Mouse (Mus musculus): ENCODE results near the gene Taf3. TPM values are rescaled to one million over a fixed set of nuclear protein-coding genes. Genes with fewer than 3 reads are reported as not detected.

The Taf3 gene
- polyA plus RNA-seq, 1 experiment from 2014 or later = 15.9 TPM

GRCm38 (mm10) chr2:9888913-9889650, 159.3 kb downstream of the Taf3 start, which contains the start of gene 9230102O04Rik:
TSS of gene 9230102O04Rik (minus strand) at chr2:9889540.
- no peak for ATAC-seq (ENCODE audit: insufficient number of reproducible peaks, insufficient read depth, low FRiP score, low TSS enrichment, low read depth)
- peaks cover 4% of the 10 kb centered on the region; the same call in 1 of the 2 replicates for H3K9me3 ChIP-seq
- peaks cover 11% of the 10 kb centered on the region for H3K4me1 ChIP-seq (replicated peaks)
- no peak within 1 kb of the TSS for H3K9ac ChIP-seq (replicated peaks)
- under 1% methylated on average over 30 of the region's 30 CpGs for WGBS
- H3K27ac ChIP-seq = no peak within 1 kb of the TSS
- H3K27me3 ChIP-seq = peaks cover 95% of the 10 kb centered on the region
- H3K4me2 ChIP-seq = peak within 1 kb of the TSS; percentile 39
- H3K36me3 ChIP-seq = no peaks in the 10 kb centered on the region
- peak within 1 kb of the TSS; percentile 19 for H3K4me3 ChIP-seq (replicated peaks)

- Histone ChIP-seq H3K4me2 (no peak overlapping the region), H3K4me1 (replicated peaks) (peaks cover 26% of the 10 kb centered on the region), H3K36me3 (no peaks in the 10 kb centered on the region), H3K27me3 (peaks cover 95% of the 10 kb centered on the region), H3K4me3 (replicated peaks) (no peak overlapping the region), H3K27ac (no peak overlapping the region), H3K9ac (replicated peaks) (no peak overlapping the region), H3K9me3 (peaks cover 4% of the 10 kb centered on the region; the same call in 1 of the 2 replicates)
- 0% methylated on average over 7 of the region's 7 CpGs for WGBS
- no peak for ATAC-seq (ENCODE audit: insufficient number of reproducible peaks, insufficient read depth, low FRiP score, low TSS enrichment, low read depth)
These were observed 160.8 kb downstream of the Taf3 start for GRCm38 (mm10) chr2:9887636-9888035.

GRCm38 (mm10) chr2:9886921-9887610, 161.3 kb downstream of the Taf3 start:
- no peak overlapping the region for H3K4me3 ChIP-seq (replicated peaks)
- H3K36me3 ChIP-seq = no peaks in the 10 kb centered on the region
- no peak for ATAC-seq (ENCODE audit: insufficient number of reproducible peaks, insufficient read depth, low FRiP score, low TSS enrichment, low read depth)
- H3K9ac ChIP-seq (replicated peaks) = no peak overlapping the region
- H3K27ac ChIP-seq = no peak overlapping the region
- no peak overlapping the region for H3K4me2 ChIP-seq
- peaks cover 95% of the 10 kb centered on the region for H3K27me3 ChIP-seq
- peaks cover 32% of the 10 kb centered on the region for H3K4me1 ChIP-seq (replicated peaks)
- H3K9me3 ChIP-seq = peaks cover 4% of the 10 kb centered on the region; the same call in 1 of the 2 replicates
- 3% methylated on average over 7 of the region's 7 CpGs for WGBS

- Histone ChIP-seq H3K4me3 (replicated peaks) (no peak overlapping the region), H3K4me2 (no peak overlapping the region), H3K4me1 (replicated peaks) (peaks cover 42% of the 10 kb centered on the region), H3K27me3 (peaks cover 99% of the 10 kb centered on the region), H3K9ac (replicated peaks) (no peak overlapping the region), H3K9me3 (peaks cover 4% of the 10 kb centered on the region; the same call in 1 of the 2 replicates), H3K36me3 (no peaks in the 10 kb centered on the region), H3K27ac (no peak overlapping the region)
- ATAC-seq (ENCODE audit: insufficient number of reproducible peaks, insufficient read depth, low FRiP score, low TSS enrichment, low read depth) = no peak
- WGBS = 14% methylated on average over 3 of the region's 3 CpGs
These were observed 162.4 kb downstream of the Taf3 start for GRCm38 (mm10) chr2:9886031-9886430.

- ATAC-seq (ENCODE audit: insufficient number of reproducible peaks, insufficient read depth, low FRiP score, low TSS enrichment, low read depth) = no peak
- no peaks in the 10 kb centered on the region for H3K36me3 ChIP-seq
- WGBS = 2% methylated on average over 14 of the region's 14 CpGs
- no peak overlapping the region for H3K4me3 ChIP-seq (replicated peaks)
- no peak overlapping the region for H3K4me2 ChIP-seq
- peaks cover 46% of the 10 kb centered on the region for H3K4me1 ChIP-seq (replicated peaks)
- H3K27ac ChIP-seq = no peak overlapping the region
- H3K27me3 ChIP-seq = peaks cover 99% of the 10 kb centered on the region
- peaks cover 3% of the 10 kb centered on the region; the same call in 1 of the 2 replicates for H3K9me3 ChIP-seq
- H3K9ac ChIP-seq (replicated peaks) = no peak overlapping the region
These were observed 163.1 kb downstream of the Taf3 start for GRCm38 (mm10) chr2:9885217-9885770.

- no peak overlapping the region for H3K9ac ChIP-seq (replicated peaks)
These were observed 163.7 kb downstream of the Taf3 start for GRCm38 (mm10) chr2:9884533-9885216.

GRCm38 (mm10) chr2:9883803-9884532, 164.4 kb downstream of the Taf3 start:
- no peak overlapping the region for H3K9ac ChIP-seq (replicated peaks)
- ATAC-seq (ENCODE audit: insufficient number of reproducible peaks, insufficient read depth, low FRiP score, low TSS enrichment, low read depth) = no peak
- H3K27me3 ChIP-seq = peaks cover 99% of the 10 kb centered on the region
- no peaks in the 10 kb centered on the region for H3K9me3 ChIP-seq
- 0 out of 2 replicates have a peak overlapping the region, but pooled peaks have one; percentile 37 for H3K4me3 ChIP-seq (replicated peaks)
- peaks cover 41% of the 10 kb centered on the region for H3K4me1 ChIP-seq (replicated peaks)
- peak overlapping the region; percentile 72 for H3K4me2 ChIP-seq
- no peaks in the 10 kb centered on the region for H3K36me3 ChIP-seq
- H3K27ac ChIP-seq = no peak overlapping the region
- 1% methylated on average over 27 of the region's 27 CpGs for WGBS

More at GRCm38 (mm10) chr2:9884533-9885216, 163.7 kb downstream of the Taf3 start:
- Histone ChIP-seq H3K27me3 (peaks cover 99% of the 10 kb centered on the region), H3K9me3 (no peaks in the 10 kb centered on the region), H3K4me1 (replicated peaks) (peaks cover 41% of the 10 kb centered on the region), H3K27ac (no peak overlapping the region), H3K4me2 (no peak overlapping the region), H3K36me3 (no peaks in the 10 kb centered on the region), H3K4me3 (replicated peaks) (0 out of 2 replicates have a peak overlapping the region, but pooled peaks have one; percentile 37)
- ATAC-seq (ENCODE audit: insufficient number of reproducible peaks, insufficient read depth, low FRiP score, low TSS enrichment, low read depth) = no peak
- 5% methylated on average over 15 of the region's 15 CpGs for WGBS

GRCm38 (mm10) chr2:9882926-9883802, 165.2 kb downstream of the Taf3 start:
- Histone ChIP-seq H3K4me3 (replicated peaks) (peak overlapping the region; percentile 37), H3K36me3 (no peaks in the 10 kb centered on the region), H3K27ac (no peak overlapping the region), H3K4me2 (peak overlapping the region; percentile 72), H3K4me1 (replicated peaks) (peaks cover 46% of the 10 kb centered on the region), H3K9ac (replicated peaks) (no peak overlapping the region), H3K9me3 (no peaks in the 10 kb centered on the region), H3K27me3 (peaks cover 100% of the 10 kb centered on the region)
- under 1% methylated on average over 43 of the region's 43 CpGs for WGBS
- ATAC-seq (ENCODE audit: insufficient number of reproducible peaks, insufficient read depth, low FRiP score, low TSS enrichment, low read depth) = no peak

- H3K4me2 ChIP-seq = peak overlapping the region; percentile 72
- H3K4me1 ChIP-seq (replicated peaks) = peaks cover 51% of the 10 kb centered on the region
- H3K27ac ChIP-seq = no peak overlapping the region
- ATAC-seq (ENCODE audit: insufficient number of reproducible peaks, insufficient read depth, low FRiP score, low TSS enrichment, low read depth) = no peak
- WGBS = under 1% methylated on average over 39 of the region's 39 CpGs
- H3K27me3 ChIP-seq = peaks cover 99% of the 10 kb centered on the region
- peak overlapping the region; percentile 37 for H3K4me3 ChIP-seq (replicated peaks)
- H3K9ac ChIP-seq (replicated peaks) = 0 out of 2 replicates have a peak overlapping the region, but pooled peaks have one; percentile 34
- no peaks in the 10 kb centered on the region for H3K36me3 ChIP-seq
- H3K9me3 ChIP-seq = no peaks in the 10 kb centered on the region
These were observed 165.9 kb downstream of the Taf3 start for GRCm38 (mm10) chr2:9882371-9882925.

All from limb, embryonic 12.5 days (tissue).